Mouse (Mus musculus) MEL (cell line): ENCODE data around the gene Gabbr1.

Experiments used
- CHD2 ChIP-seq: IDR thresholded peaks from 2 replicates; pipeline ENCODE4 v1.6.1; 2011; ENCODE audit warnings: low read length, improper control_type of control experiment
- CTCF ChIP-seq, 3 experiments: IDR thresholded peaks in 2 of 3; conservative IDR thresholded peaks in 1 of 3; 2 replicates each; pipeline ENCODE4 v1.5.1; 2011 to 2012; ENCODE audit warnings: low read length in 3 of 3, low read depth in 2 of 3, mild to moderate bottlenecking in 2 of 3, improper control_type of control experiment in 1 of 3, inconsistent platforms in 1 of 3, mixed read lengths in 1 of 3, moderate library complexity in 1 of 3; ENCODE audit not compliant: control insufficient read depth in 1 of 3, insufficient read depth in 1 of 3, poor library complexity in 1 of 3, severe bottlenecking in 1 of 3
- MAX ChIP-seq: IDR thresholded peaks from 2 replicates; pipeline ENCODE4 v1.6.1; 2011; ENCODE audit warnings: low read length, improper control_type of control experiment
- MYC ChIP-seq: IDR thresholded peaks from 2 replicates; pipeline ENCODE4 v1.6.1; 2011; ENCODE audit warnings: low read depth, mild to moderate bottlenecking, low read length, improper control_type of control experiment, moderate library complexity
- NELFE ChIP-seq: IDR thresholded peaks from 2 replicates; pipeline ENCODE4 v1.6.1; 2011; ENCODE audit warnings: low read depth, low read length, improper control_type of control experiment
- POLR2A ChIP-seq, 2 experiments: IDR thresholded peaks; 2 replicates each; pipeline ENCODE4 v1.6.1; 2011 to 2012; ENCODE audit warnings: low read length in 2 of 2, mild to moderate bottlenecking in 2 of 2, control low read depth in 1 of 2, improper control_type of control experiment in 1 of 2, low read depth in 1 of 2, moderate library complexity in 1 of 2; ENCODE audit not compliant: control insufficient read depth in 1 of 2, insufficient read depth in 1 of 2, poor library complexity in 1 of 2
- POLR2AphosphoS5 ChIP-seq: IDR thresholded peaks from 2 replicates; pipeline ENCODE4 v1.6.1; 2012; ENCODE audit warnings: low read depth, borderline replicate concordance, mild to moderate bottlenecking, inconsistent platforms, low read length, moderate library complexity, mixed read lengths
- RCOR1 ChIP-seq: IDR thresholded peaks from 2 replicates; pipeline ENCODE4 v1.6.1; 2012; ENCODE audit warnings: low read depth, mild to moderate bottlenecking, inconsistent platforms, low read length, improper control_type of control experiment
- SMC3 ChIP-seq: IDR thresholded peaks from 2 replicates; pipeline ENCODE4 v1.6.1; 2011; ENCODE audit warnings: low read depth, low read length, improper control_type of control experiment
- TAL1 ChIP-seq: IDR thresholded peaks from 2 replicates; pipeline ENCODE4 v1.6.1; 2012; ENCODE audit warnings: mild to moderate bottlenecking, inconsistent platforms, low read length, moderate library complexity, mixed read lengths
- TCF12 ChIP-seq: IDR thresholded peaks from 2 replicates; pipeline ENCODE4 v1.6.1; 2014; ENCODE audit warnings: low read depth, mild to moderate bottlenecking, inconsistent platforms, low read length, improper control_type of control experiment, moderate library complexity
- UBTF ChIP-seq: IDR thresholded peaks from 2 replicates; pipeline ENCODE4 v1.6.1; 2012; ENCODE audit warnings: low read depth, mild to moderate bottlenecking, inconsistent platforms, low read length, improper control_type of control experiment, moderate library complexity, borderline replicate concordance; ENCODE audit not compliant: insufficient read depth
- ZKSCAN1 ChIP-seq: IDR thresholded peaks from 2 replicates; pipeline ENCODE4 v1.6.1; 2012; ENCODE audit warnings: low read depth, mild to moderate bottlenecking, inconsistent platforms, low read length, improper control_type of control experiment, moderate library complexity
- ZMIZ1 ChIP-seq: IDR thresholded peaks from 2 replicates; pipeline ENCODE4 v1.6.1; 2012; ENCODE audit warnings: low read depth, mild to moderate bottlenecking, inconsistent platforms, low read length, improper control_type of control experiment, moderate library complexity

GRCm38 (mm10) chr17:37088399-37088798 lies 42.6 kb downstream of the Gabbr1 start, which contains the start of gene Olfr90:
- TF ChIP-seq SMC3 (no peak), CTCF (IDR thresholded peaks at IDR 0.05 in 2 of 3, conservative IDR thresholded peaks at IDR 0.05 in 1 of 3; ENCODE audit: control insufficient read depth in 1 of 3, insufficient read depth in 1 of 3, low read depth in 2 of 3, low read length in 3 of 3, poor library complexity in 1 of 3, severe bottlenecking in 1 of 3) (no peak), MAX (no peak), RCOR1 (no peak), POLR2A (IDR thresholded peaks at IDR 0.05; ENCODE audit: control insufficient read depth in 1 of 2, insufficient read depth in 1 of 2, low read depth in 1 of 2, low read length in 2 of 2, poor library complexity in 1 of 2) (no peak), UBTF (no peak), ZMIZ1 (no peak), TCF12 (no peak), TAL1 (no peak), ZKSCAN1 (no peak), POLR2AphosphoS5 (no peak), NELFE (no peak), CHD2 (no peak), MYC (no peak)
